Mouse (Mus musculus) forebrain, embryonic 16.5 days (tissue): ENCODE results near the gene Uqcc2. TPM values are rescaled to one million over a fixed set of nuclear protein-coding genes. Genes with fewer than 3 reads are reported as not detected.
A peak's percentile ranks its signal among the peaks of the same experiment; 100 is the strongest.

Experiments
- ATAC-seq: fragments of 200-750 bp; cut with Nextera tagmentation; 2 replicates; pipeline ENCODE4 v1.8.0; 2017; ENCODE audit warnings: mild to moderate bottlenecking, moderate library complexity
- H3K27ac ChIP-seq: fragments of 300-500 bp; sonication (generic); 2 replicates; pipeline ENCODE4 v1.5.1; 2014; ENCODE audit warnings: low read length, control low read depth
- H3K27me3 ChIP-seq: fragments of 300-500 bp; sonication (generic); replicated peaks from 2 replicates; pipeline ENCODE4 v1.6.1; 2014; ENCODE audit warnings: low read length; ENCODE audit not compliant: control insufficient read depth, insufficient read depth
- H3K36me3 ChIP-seq: fragments of 300-500 bp; sonication (generic); 2 replicates; pipeline ENCODE4 v1.6.1; 2014; ENCODE audit not compliant: control insufficient read depth, insufficient read depth
- H3K4me1 ChIP-seq: fragments of 300-500 bp; sonication (generic); replicated peaks from 2 replicates; pipeline ENCODE4 v1.6.1; 2014; ENCODE audit warnings: low read length; ENCODE audit not compliant: control insufficient read depth, insufficient read depth
- H3K4me2 ChIP-seq: fragments of 300-500 bp; sonication (generic); 2 replicates; pipeline ENCODE4 v1.6.1; 2014; ENCODE audit warnings: mild to moderate bottlenecking, low read length, control low read depth
- H3K4me3 ChIP-seq: fragments of 300-500 bp; sonication (generic); replicated peaks from 2 replicates; pipeline ENCODE4 v1.5.1; 2014; ENCODE audit warnings: mild to moderate bottlenecking, low read length, control low read depth
- H3K9ac ChIP-seq: fragments of 300-500 bp; sonication (generic); replicated peaks from 2 replicates; pipeline ENCODE4 v1.6.1; 2014; ENCODE audit warnings: low read depth, low read length, control low read depth
- H3K9me3 ChIP-seq: fragments of 300-500 bp; sonication (generic); 2 replicates; pipeline ENCODE4 v1.6.1; 2016; ENCODE audit warnings: low read length; ENCODE audit not compliant: control insufficient read depth
- WGBS: fragments of 180-500 bp; shearing (Covaris S2); extraction: QIAGEN DNeasy Blood & Tissue Kit; methylation state at CpG from one replicate; pipeline ENCODE4 v1.1.7; 2014; 5-methylcytosine and 5-hydroxymethylcytosine counted together
- polyA plus RNA-seq: library from polyadenylated mRNA; unstranded; fragments of >200 nt; fragmentation: Nextera tagmentation; extraction: Ambion mirVana; gene quantifications from 2 replicates; pipeline ENCODE4 v1.2.1, GENCODE M21; 2015

Gene Uqcc2
- polyA plus RNA-seq, 1 experiment from 2014 or later = 266 TPM

GRCm38 (mm10) chr17:27159169-27159568 lies 25.5 kb upstream of the Uqcc2 start:
- Histone ChIP-seq H3K36me3 (no peaks in the 10 kb centered on the region), H3K9ac (no peak overlapping the region), H3K4me2 (no peak overlapping the region), H3K4me1 (peaks cover 1% of the 10 kb centered on the region; the same call in 1 of the 2 replicates), H3K27ac (no peak overlapping the region), H3K27me3 (no peaks in the 10 kb centered on the region), H3K4me3 (no peak overlapping the region), H3K9me3 (no peaks in the 10 kb centered on the region)
- 85% methylated on average over 7 of the region's 7 CpGs for WGBS
- no peak for ATAC-seq

DNA sequence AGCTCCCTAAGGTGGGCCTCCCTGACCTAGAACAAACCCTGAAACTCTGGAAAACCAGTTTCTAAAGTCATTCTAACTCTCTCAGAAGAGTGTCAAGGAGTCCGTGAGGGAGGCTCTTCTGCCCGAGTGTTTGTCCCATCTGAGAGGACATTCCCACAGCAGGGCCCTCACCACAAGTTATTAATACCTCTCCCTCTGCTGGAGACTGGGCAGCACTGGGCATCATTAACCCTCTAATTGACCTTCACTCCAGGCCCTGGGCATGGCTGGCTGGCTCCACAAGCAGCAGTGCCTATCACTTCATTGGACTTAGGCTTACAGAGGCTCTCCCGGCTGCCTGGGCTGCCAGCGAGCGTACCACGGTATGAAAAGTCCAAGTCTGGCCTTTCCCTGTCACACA lies 24.7 kb upstream of the Uqcc2 start:
- Histone ChIP-seq H3K27me3 (no peaks in the 10 kb centered on the region), H3K36me3 (no peaks in the 10 kb centered on the region), H3K4me3 (no peak overlapping the region), H3K4me2 (no peak overlapping the region), H3K27ac (no peak overlapping the region), H3K9me3 (no peaks in the 10 kb centered on the region), H3K9ac (no peak overlapping the region), H3K4me1 (peaks cover 3% of the 10 kb centered on the region; the same call in 1 of the 2 replicates)
- ATAC-seq = no peak
- 79% methylated on average over 6 of the region's 6 CpGs for WGBS

DNA sequence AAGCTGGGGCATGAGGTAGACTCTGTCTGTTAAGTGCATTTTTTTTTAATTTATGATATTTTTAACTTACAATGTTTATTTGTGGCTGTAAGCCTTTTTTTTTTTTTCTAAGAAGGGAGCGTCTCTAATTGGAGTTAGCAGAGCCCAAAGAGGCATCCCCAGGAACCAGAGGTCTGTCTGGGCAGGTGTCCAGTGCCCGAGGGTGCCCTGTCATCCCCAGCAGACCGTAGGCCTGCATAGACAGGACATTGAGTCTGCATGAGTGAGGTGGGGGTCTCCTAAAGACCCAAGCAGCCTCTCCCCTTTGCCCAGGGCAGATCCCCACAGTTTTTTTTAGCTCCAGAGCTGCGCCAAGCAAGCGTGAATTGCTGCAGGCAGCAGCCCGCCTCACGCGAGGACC lies 22.0 kb upstream of the Uqcc2 start:
- Histone ChIP-seq H3K27ac (no peak overlapping the region), H3K27me3 (no peaks in the 10 kb centered on the region), H3K9me3 (no peaks in the 10 kb centered on the region), H3K4me2 (no peak overlapping the region), H3K4me3 (no peak overlapping the region), H3K36me3 (no peaks in the 10 kb centered on the region), H3K4me1 (peaks cover 3% of the 10 kb centered on the region; the same call in 1 of the 2 replicates), H3K9ac (no peak overlapping the region)
- ATAC-seq = no peak
- 87% methylated on average over 8 of the region's 8 CpGs for WGBS

DNA sequence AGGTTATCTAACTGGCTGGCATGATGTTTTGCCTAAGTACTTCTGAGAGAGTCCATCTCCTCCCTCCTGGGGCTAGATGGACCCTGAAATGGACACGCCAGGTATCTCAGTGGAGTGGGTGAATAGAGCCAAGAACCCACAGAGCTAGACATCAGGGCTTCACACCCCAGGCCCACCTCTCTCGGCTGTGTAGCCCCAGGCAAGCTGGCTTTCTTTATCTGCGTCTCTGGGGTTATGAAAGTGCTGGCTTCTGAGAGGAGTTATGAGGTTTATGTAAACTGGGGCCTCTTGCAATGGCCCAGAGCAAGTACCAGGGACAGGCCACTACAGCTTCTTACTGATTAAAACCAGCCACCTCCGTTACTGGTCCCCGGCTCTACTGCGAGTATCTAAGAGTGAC lies 21.2 kb upstream of the Uqcc2 start:
- Histone ChIP-seq H3K9me3 (no peaks in the 10 kb centered on the region), H3K4me2 (no peak overlapping the region), H3K36me3 (no peaks in the 10 kb centered on the region), H3K4me1 (peaks cover 3% of the 10 kb centered on the region; the same call in 1 of the 2 replicates), H3K27ac (no peak overlapping the region), H3K9ac (no peak overlapping the region), H3K27me3 (no peaks in the 10 kb centered on the region), H3K4me3 (no peak overlapping the region)
- 85% methylated on average over 6 of the region's 6 CpGs for WGBS
- no peak for ATAC-seq

DNA sequence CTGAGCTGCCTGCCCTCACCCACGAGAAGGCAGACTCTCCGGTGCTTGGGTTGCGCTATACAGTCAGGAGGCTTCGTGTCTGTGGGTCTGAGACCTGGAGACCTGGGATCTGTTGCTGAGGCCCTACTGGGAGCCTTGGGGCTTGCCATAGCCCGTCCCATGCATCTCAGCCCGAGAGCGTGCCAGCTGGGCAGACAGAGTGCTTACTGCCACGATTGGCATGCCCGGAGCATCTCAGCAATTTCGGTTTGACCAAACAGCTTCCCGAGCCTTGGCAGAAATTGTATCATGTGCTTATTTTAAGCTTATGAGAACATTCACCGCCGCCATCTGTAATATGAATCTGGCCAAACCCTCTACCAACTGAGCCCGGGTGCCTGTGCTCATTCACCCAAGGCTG lies 20.5 kb upstream of the Uqcc2 start:
- Histone ChIP-seq H3K4me1 (peaks cover 3% of the 10 kb centered on the region; the same call in 1 of the 2 replicates), H3K4me2 (no peak overlapping the region), H3K27me3 (no peaks in the 10 kb centered on the region), H3K9me3 (no peaks in the 10 kb centered on the region), H3K9ac (no peak overlapping the region), H3K4me3 (no peak overlapping the region), H3K36me3 (no peaks in the 10 kb centered on the region), H3K27ac (peak overlapping the region; percentile 20; the same call in 1 of the 2 replicates)
- ATAC-seq = no peak
- 66% methylated on average over 14 of the region's 14 CpGs for whole genome bisulfite sequencing

- Histone ChIP-seq H3K9me3 (no peaks in the 10 kb centered on the region), H3K27ac (no peak overlapping the region), H3K4me1 (peaks cover 3% of the 10 kb centered on the region; the same call in 1 of the 2 replicates), H3K36me3 (no peaks in the 10 kb centered on the region), H3K4me2 (no peak overlapping the region), H3K9ac (no peak overlapping the region), H3K4me3 (no peak overlapping the region), H3K27me3 (no peaks in the 10 kb centered on the region)
- ATAC-seq = no peak
- WGBS = 69% methylated on average over 9 of the region's 9 CpGs
These were observed 20.1 kb upstream of the Uqcc2 start for GRCm38 (mm10) chr17:27153773-27154193.

DNA sequence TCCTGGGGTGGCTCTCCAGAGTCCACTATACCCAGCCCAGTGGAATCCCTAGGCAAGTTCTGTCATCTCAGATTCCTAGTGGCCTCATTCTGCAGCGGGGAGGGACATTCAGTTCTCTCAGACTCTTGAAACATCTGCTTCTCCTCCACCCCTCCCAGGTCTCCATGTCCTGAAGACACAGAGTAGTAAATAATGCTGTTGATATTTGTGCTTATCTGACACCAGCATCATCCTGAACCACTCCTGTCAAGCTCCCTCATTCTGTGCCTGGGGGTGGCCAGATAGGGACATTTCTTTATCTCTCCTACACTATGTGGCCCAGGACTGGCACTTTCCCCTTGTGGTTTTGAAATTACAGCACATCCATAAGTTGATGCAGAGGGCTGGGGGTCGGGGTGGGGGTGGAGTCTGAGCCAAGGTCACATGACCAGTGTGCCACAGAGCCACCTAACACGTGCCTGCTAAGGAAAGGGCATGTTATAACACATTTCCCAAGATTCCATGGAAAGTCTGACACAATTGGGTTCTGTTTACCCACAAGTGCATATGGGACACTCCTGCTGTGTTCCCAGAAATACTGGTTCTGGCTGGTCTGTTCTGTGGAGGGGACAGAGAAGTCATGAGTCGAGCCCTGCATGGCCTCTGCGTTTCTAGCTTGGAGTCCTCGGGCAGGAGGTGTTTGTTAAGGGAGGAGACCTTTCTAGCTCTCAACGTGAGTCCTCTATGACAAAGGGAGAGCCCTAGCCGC lies 19.4 kb upstream of the Uqcc2 start:
- Histone ChIP-seq H3K4me3 (no peak overlapping the region), H3K4me2 (no peak overlapping the region), H3K27me3 (no peaks in the 10 kb centered on the region), H3K9ac (no peak overlapping the region), H3K4me1 (peaks cover 3% of the 10 kb centered on the region; the same call in 1 of the 2 replicates), H3K36me3 (no peaks in the 10 kb centered on the region), H3K9me3 (no peaks in the 10 kb centered on the region), H3K27ac (no peak overlapping the region)
- ATAC-seq = no peak
- WGBS = 61% methylated on average over 8 of the region's 8 CpGs

DNA sequence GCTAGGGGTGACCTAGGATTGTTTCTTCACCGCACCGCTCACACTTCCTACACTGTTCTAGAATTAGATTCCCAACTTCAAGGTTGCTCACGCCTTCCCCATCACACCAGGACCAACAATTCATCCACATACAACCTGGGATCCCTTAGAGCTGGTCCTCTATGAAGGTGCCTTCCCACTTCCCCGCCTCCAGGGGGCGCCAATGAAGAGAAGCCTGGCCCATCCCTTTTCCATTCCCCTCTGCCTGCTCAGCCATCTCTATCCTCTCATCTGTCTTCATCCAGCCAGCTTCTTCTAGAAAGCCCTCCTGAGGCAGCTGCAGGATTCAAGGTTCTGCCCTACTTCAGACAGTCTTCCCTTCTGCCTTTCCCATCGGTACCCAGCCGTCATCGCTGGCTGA lies 17.7 kb upstream of the Uqcc2 start:
- no peak for ATAC-seq
- H3K4me1 ChIP-seq = peaks cover 9% of the 10 kb centered on the region
- no peaks in the 10 kb centered on the region for H3K9me3 ChIP-seq
- H3K4me2 ChIP-seq = no peak overlapping the region
- no peak overlapping the region for H3K27ac ChIP-seq
- no peak overlapping the region for H3K9ac ChIP-seq
- no peaks in the 10 kb centered on the region for H3K36me3 ChIP-seq
- H3K27me3 ChIP-seq = no peaks in the 10 kb centered on the region
- H3K4me3 ChIP-seq = no peak overlapping the region
- 75% methylated on average over 8 of the region's 8 CpGs for WGBS

DNA sequence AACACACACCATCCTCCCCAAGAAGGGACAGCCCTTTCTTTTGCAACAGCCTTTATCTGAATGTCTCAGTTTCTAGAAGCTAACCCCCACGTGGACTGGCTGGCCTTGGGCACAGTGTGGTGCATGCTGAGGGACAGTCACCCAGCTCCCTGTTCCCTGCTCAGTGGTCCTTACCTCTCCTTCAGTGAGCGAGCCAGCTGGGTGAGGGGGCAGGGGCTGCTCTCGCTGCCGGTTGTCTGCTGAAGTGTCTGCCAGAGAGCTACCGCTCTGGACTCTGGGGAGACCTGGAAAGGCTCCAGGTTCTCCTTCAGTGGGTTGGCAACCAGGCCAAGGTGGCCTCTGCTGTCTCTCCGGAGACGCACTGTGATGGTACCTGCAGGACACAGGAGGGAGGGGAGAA lies 17.2 kb upstream of the Uqcc2 start:
- Histone ChIP-seq H3K9ac (no peak overlapping the region), H3K4me1 (peaks cover 14% of the 10 kb centered on the region), H3K36me3 (no peaks in the 10 kb centered on the region), H3K27me3 (no peaks in the 10 kb centered on the region), H3K9me3 (no peaks in the 10 kb centered on the region), H3K27ac (no peak overlapping the region), H3K4me2 (no peak overlapping the region), H3K4me3 (no peak overlapping the region)
- WGBS = 49% methylated on average over 7 of the region's 7 CpGs
- ATAC-seq = no peak
